Mouse (Mus musculus): Measurements from ENCODE around the gene Dock2. TPM values are rescaled to one million over a fixed set of nuclear protein-coding genes. Genes with fewer than 3 reads are reported as not detected.

Gene Dock2
- total and polyA plus RNA-seq, 3 experiments, result 60.9 to 101 (median 77.9) TPM

DNA sequence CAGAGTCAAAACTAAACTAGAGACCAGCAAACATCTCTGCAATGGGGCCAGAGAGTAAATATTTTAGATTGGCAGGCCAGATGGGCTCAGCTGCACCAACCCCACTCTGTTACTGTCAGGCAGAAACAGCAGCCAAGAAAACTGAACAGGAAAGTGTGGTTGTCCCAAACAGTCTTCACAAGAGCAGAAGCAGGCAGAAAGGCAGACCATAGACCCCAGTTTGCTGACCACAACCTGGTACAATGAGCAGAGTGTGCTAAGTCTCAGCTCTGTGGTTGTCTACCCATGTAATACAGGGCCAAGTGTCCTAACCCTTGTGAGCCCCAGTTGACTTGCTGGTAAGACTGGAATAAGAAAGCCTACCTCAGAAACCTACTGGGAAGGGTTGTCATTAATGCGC is 543.4 kb downstream of the Dock2 start:
- H3K9ac ChIP-seq (ENCODE audit: control insufficient read depth, low read depth, low read length, poor library complexity, severe bottlenecking), result no peak overlapping the region
- no peaks in the 10 kb centered on the region for H3K79me2 ChIP-seq (ENCODE audit: control insufficient read depth, insufficient read depth, low read length, poor library complexity)
- no peaks in the 10 kb centered on the region for H3K27me3 ChIP-seq (ENCODE audit: control insufficient read depth in 1 of 2, insufficient read depth in 2 of 2, low read length in 2 of 2)
- TF ChIP-seq GATA1 (IDR thresholded peaks at IDR 0.05; ENCODE audit: low read depth, low read length) (no peak), POLR2A (IDR thresholded peaks at IDR 0.05; ENCODE audit: control insufficient read depth in 1 of 2, insufficient read depth in 1 of 2, low read depth in 1 of 2, low read length in 2 of 2, poor library complexity in 1 of 2) (no peak), TAL1 (IDR thresholded peaks at IDR 0.05; ENCODE audit: low read length) (no peak), MXI1 (IDR thresholded peaks at IDR 0.05; ENCODE audit: low read depth, low read length) (no peak), NELFE (IDR thresholded peaks at IDR 0.05; ENCODE audit: low read depth, low read length) (no peak), POLR2AphosphoS5 (IDR thresholded peaks at IDR 0.05; ENCODE audit: borderline replicate concordance, low read depth, low read length) (no peak), E2F4 (IDR thresholded peaks at IDR 0.05; ENCODE audit: borderline replicate concordance, low read depth, low read length) (no peak), HCFC1 (IDR thresholded peaks at IDR 0.05; ENCODE audit: low read depth, low read length) (no peak), TBP (IDR thresholded peaks at IDR 0.05; ENCODE audit: low read depth, low read length) (no peak), CHD1 (IDR thresholded peaks at IDR 0.05; ENCODE audit: low read depth, low read length) (no peak), CHD2 (IDR thresholded peaks at IDR 0.05; ENCODE audit: low read length) (no peak), MAX (IDR thresholded peaks at IDR 0.05; ENCODE audit: low read length) (no peak), KAT2A (conservative IDR thresholded peaks at IDR 0.05; ENCODE audit: low read depth, low read length) (no peak), GABPA (IDR thresholded peaks at IDR 0.05; ENCODE audit: low read depth, low read length) (no peak), MEF2A (IDR thresholded peaks at IDR 0.05; ENCODE audit: extremely low read depth, insufficient replicate concordance, low read depth, low read length, poor library complexity, severe bottlenecking) (no peak)
- H3K9me3 ChIP-seq (replicated peaks; ENCODE audit: insufficient read depth, low read length), result no peaks in the 10 kb centered on the region
- no peak for DNase-seq (ENCODE audit: low read depth, low spot score)
- no peak overlapping the region for H3K4me3 ChIP-seq (ENCODE audit: control insufficient read depth in 1 of 2, insufficient read depth in 1 of 2, low read depth in 2 of 2, low read length in 2 of 2)
- no peak overlapping the region for H3K27ac ChIP-seq (ENCODE audit: control insufficient read depth, low read depth, low read length)
- H3K36me3 ChIP-seq (ENCODE audit: control insufficient read depth in 1 of 2, insufficient read depth in 2 of 2, low read length in 2 of 2), result peaks cover 0 to 15% of the 10 kb centered on the region in 2 experiments; a peak in 2 of 4 replicates
- H3K4me1 ChIP-seq (ENCODE audit: control insufficient read depth in 1 of 2, insufficient read depth in 2 of 2, low read length in 2 of 2), result no peaks in the 10 kb centered on the region

DNA sequence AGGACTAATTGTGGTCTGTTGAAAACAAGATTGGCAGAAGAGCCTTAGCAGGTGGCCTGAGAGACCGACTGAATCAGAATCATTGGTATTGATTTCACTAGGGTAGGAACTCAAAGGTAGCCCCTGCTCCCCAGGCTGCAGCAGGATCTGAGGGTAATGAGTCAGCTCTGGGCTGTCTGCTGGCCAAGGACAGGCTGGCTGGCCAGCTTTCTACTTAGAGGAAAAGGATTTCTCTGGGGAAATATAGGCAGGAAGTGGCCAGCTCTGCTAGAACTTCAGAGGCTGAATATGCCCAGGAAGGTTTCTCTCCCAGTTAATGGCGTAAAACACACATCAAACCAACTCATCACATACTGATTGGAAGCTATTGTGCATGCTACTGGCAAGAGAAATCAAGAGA is 544.0 kb downstream of the Dock2 start:
- TF ChIP-seq NELFE (IDR thresholded peaks at IDR 0.05; ENCODE audit: low read depth, low read length) (no peak), MXI1 (IDR thresholded peaks at IDR 0.05; ENCODE audit: low read depth, low read length) (no peak), SMC3 (IDR thresholded peaks at IDR 0.05; ENCODE audit: low read depth, low read length) (no peak), GABPA (IDR thresholded peaks at IDR 0.05; ENCODE audit: low read depth, low read length) (no peak), CHD2 (IDR thresholded peaks at IDR 0.05; ENCODE audit: low read length) (no peak), MYB (IDR thresholded peaks at IDR 0.05; ENCODE audit: low read depth, low read length) (no peak), MAX (IDR thresholded peaks at IDR 0.05; ENCODE audit: low read length) (no peak)
- Histone ChIP-seq H3K9me3 (replicated peaks; ENCODE audit: insufficient read depth, low read length) (no peaks in the 10 kb centered on the region), H3K36me3 (ENCODE audit: control insufficient read depth in 1 of 2, insufficient read depth in 2 of 2, low read length in 2 of 2) (peaks cover 0 to 15% of the 10 kb centered on the region in 2 experiments; a peak in 2 of 4 replicates)

More for the DNA sequence above, 544.0 kb downstream of the Dock2 start:
- no peak overlapping the region for H3K9ac ChIP-seq (ENCODE audit: control insufficient read depth, low read depth, low read length, poor library complexity, severe bottlenecking)
- no peaks in the 10 kb centered on the region for H3K27me3 ChIP-seq (ENCODE audit: control insufficient read depth in 1 of 2, insufficient read depth in 2 of 2, low read length in 2 of 2)
- no peak for DNase-seq (ENCODE audit: low read depth, low spot score)
- no peak overlapping the region for H3K27ac ChIP-seq (ENCODE audit: control insufficient read depth, low read depth, low read length)
- no peaks in the 10 kb centered on the region for H3K4me1 ChIP-seq (ENCODE audit: control insufficient read depth in 1 of 2, insufficient read depth in 2 of 2, low read length in 2 of 2)
- H3K4me3 ChIP-seq (ENCODE audit: control insufficient read depth in 1 of 2, insufficient read depth in 1 of 2, low read depth in 2 of 2, low read length in 2 of 2), result no peak overlapping the region
- H3K79me2 ChIP-seq (ENCODE audit: control insufficient read depth, insufficient read depth, low read length, poor library complexity), result no peaks in the 10 kb centered on the region

Measured in MEL (cell line).